Mouse (Mus musculus) central nervous system, embryonic 14 days (tissue): Measurements from ENCODE around the gene Gm10718. TPM values are rescaled to one million over a fixed set of nuclear protein-coding genes. Genes with fewer than 3 reads are reported as not detected.

ENCODE experiments used
- polyA plus RNA-seq: library from polyadenylated mRNA; depleted of rRNA; stranded (reverse); fragments of >200 nt; gene quantifications from 2 replicates; pipeline ENCODE4 v1.2.3, GENCODE M21; 2012; rRNA removed

Gene Gm10718
- 0.38 and 0.44 TPM in 2 replicates for polyA plus RNA-seq

GRCm38 (mm10) chr9:3023312-3023984 is at the start of gene Gm10718:
Gene Gm10718, plus strand, starts transcription at chr9:3023547.

DNA sequence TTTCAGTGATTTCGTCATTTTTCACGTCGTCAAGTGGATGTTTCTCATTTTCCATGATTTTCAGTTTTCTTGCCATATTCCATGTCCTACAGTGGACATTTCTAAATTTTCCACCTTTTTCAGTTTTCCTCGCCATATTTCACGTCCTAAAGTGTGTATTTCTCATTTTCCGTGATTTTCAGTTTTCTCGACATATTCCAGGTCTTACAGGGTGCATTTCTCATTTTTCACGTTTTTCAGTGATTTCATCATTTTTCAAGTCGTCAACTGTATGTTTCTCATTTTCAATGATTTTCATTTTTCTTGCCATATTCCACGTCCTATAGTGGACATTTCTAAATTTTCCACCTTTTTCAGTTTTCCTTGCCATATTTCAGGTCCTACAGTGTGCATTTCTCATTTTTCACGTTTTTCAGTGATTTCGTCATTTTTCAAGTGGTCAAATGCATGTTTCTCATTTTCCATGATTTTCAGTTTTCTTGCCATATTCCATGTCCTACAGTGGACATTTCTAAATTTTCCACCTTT is 22.8 kb upstream of the Gm10718 start, which contains the start of gene Gm10722:
TSS of gene Gm10722 (plus strand) at position 478 of the 528 bp plus-strand sequence.

GRCm38 (mm10) chr9:3002794-3003396 is 20.5 kb upstream of the Gm10718 start, which contains the start of gene Gm11168:
Gene Gm11168, plus strand, starts transcription at chr9:3003346.

DNA sequence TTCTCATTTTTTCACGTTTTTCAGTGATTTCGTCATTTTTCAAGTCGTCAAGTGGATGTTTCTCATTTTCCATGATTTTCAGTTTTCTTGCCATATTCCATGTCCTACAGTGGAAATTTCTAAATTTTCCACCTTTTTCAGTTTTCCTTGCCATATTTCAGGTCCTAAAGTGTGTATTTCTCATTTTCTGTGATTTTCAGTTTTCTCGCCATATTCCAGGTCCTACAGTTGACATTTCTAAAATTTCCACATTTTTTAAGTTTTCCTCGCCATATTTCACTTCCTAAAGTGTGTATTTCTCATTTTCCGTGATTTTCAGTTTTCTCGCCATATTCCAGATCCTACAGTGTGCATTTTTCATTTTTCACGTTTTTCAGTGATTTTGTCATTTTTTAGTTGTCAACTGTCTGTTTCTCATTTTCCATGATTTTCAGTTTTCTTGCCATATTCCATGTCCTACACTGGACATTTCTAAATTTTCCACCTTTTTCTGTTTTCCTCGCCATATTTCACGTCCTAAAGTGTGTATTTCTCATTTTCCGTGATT is 10.5 kb upstream of the Gm10718 start, which contains the start of gene Gm10721:
TSS of gene Gm10721 (plus strand) at position 408 of the 547 bp plus-strand sequence.

DNA sequence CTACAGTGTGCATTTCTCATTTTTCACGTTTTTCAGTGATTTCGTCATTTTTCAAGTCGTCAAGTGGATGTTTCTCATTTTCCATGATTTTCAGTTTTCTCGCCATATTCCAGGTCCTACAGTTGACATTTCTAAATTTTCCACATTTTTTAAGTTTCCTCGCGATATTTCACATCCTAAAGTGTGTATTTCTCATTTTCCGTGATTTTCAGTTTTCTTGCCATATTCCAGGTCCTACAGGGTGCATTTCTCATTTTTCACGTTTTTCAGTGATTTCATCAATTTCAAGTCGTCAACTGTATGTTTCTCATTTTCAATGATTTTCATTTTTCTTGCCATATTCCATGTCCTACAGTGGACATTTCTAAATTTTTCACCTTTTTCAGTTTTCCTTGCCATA is 8.0 kb upstream of the Gm10718 start, which contains the start of gene Gm10720:
TSS of gene Gm10720 (plus strand) at position 301 of the 400 bp plus-strand sequence.

DNA sequence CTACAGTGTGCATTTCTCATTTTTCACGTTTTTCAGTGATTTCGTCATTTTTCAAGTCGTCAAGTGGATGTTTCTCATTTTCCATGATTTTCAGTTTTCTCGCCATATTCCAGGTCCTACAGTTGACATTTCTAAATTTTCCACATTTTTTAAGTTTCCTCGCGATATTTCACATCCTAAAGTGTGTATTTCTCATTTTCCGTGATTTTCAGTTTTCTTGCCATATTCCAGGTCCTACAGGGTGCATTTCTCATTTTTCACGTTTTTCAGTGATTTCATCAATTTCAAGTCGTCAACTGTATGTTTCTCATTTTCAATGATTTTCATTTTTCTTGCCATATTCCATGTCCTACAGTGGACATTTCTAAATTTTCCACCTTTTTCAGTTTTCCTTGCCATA is 6.2 kb upstream of the Gm10718 start, which contains the start of gene Gm10719:
TSS of gene Gm10719 (plus strand) at position 301 of the 400 bp plus-strand sequence.

GRCm38 (mm10) chr9:3024912-3025467 is 1.6 kb downstream of the Gm10718 start, which contains the start of gene Gm10717:
Gene Gm10717, plus strand, starts transcription at chr9:3025417.

DNA sequence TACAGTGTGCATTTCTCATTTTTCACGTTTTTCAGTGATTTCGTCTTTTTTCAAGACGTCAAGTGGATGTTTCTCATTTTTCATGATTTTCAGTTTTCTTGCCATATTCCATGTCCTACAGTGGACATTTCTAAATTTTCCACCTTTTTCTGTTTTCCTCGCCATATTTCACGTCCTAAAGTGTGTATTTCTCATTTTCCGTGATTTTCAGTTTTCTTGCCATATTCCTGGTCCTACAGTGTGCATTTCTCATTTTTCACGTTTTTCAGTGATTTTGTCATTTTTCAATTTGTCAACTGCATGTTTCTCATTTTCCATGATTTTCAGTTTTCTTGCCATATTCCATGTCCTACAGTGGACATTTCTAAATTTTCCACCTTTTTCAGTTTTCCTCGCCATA is 11.0 kb downstream of the Gm10718 start, which contains the start of gene Gm17535:
TSS of gene Gm17535 (plus strand) at position 301 of the 400 bp plus-strand sequence.

DNA sequence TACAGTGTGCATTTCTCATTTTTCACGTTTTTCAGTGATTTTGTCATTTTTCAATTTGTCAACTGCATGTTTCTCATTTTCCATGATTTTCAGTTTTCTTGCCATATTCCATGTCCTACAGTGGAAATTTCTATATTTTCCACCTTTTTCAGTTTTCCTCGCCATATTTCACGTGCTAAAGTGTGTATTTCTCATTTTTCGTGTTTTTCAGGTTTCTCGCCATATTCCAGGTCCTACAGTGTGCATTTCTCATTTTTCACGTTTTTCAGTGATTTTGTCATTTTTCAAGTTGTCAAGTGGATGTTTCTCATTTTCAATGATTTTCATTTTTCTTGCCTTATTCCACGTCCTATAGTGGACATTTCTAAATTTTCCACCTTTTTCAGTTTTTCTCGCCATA is 13.2 kb downstream of the Gm10718 start, which contains the start of gene Gm10715:
TSS of gene Gm10715 (plus strand) at position 301 of the 400 bp plus-strand sequence.

Other genes with a start within 250 kb of the Gm10718 start
- not detected in 2 replicates for gene Gm10722, start 22.6 kb upstream of the Gm10718 start, polyA plus RNA-seq
- not detected in 2 replicates for gene Gm11168, start 20.2 kb upstream of the Gm10718 start, polyA plus RNA-seq
- gene Gm10721, start 10.4 kb upstream of the Gm10718 start, polyA plus RNA-seq: 0.22 TPM in 1 of 2 replicates, not detected in the other
- gene Gm10720, start 7.9 kb upstream of the Gm10718 start, polyA plus RNA-seq: not detected in 2 replicates
- 0.25 and 0.35 TPM in 2 replicates for gene Gm10719, start 6.1 kb upstream of the Gm10718 start, polyA plus RNA-seq
- 0.11 TPM in 1 of 2 replicates, not detected in the other for gene Gm10717, start 1.9 kb downstream of the Gm10718 start, polyA plus RNA-seq
- gene Gm17535, start 11.1 kb downstream of the Gm10718 start, polyA plus RNA-seq: not detected in 2 replicates
- gene Gm10715, start 13.3 kb downstream of the Gm10718 start, polyA plus RNA-seq: not detected in 2 replicates